Mouse (Mus musculus) induced T-regulatory cell, adult 2 months (primary cell): ENCODE data around the gene Steap4.
"Not testable (repeated sequence)": the region's sequence is repeated elsewhere in the genome, so short reads cannot be mapped to it uniquely, and the experiment has no call there.

Experiments used
- DNase-seq: peaks from one replicate; pipeline ENCODE4 v3.0.0-alpha.2; 2012; ENCODE audit warnings: low read depth

The Steap4 gene

DNA sequence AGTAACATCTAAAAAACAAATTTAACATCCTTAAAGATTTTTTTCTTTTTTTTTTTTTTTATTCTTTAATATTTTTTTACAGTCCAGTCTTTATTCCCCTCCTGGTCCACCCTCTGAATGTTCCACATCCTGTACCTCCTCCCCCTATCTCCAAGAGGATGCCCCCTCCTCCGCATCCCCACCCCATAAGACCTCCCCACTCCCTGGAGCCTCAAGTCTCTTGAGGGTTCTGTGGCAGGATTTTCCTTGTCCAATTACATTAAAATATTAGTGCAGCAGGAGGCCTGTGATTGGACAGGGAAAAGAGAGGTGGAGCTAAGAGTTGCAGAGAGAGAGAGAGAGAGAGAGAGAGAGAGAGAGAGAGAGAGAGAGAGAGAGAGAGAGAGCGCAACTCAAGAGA lies 31.4 kb downstream of the Steap4 start:
- DNase-seq = not testable (repeated sequence)

- no peak for DNase-seq
Measured at GRCm38 (mm10) chr5:7993766-7994165, 33.5 kb downstream of the Steap4 start.

- DNase-seq = no peak
Measured at GRCm38 (mm10) chr5:7995288-7995897, 35.1 kb downstream of the Steap4 start.

GRCm38 (mm10) chr5:7996401-7997044 lies 36.3 kb downstream of the Steap4 start:
- DNase-seq = peak; percentile 41

- DNase-seq = no peak
Measured at GRCm38 (mm10) chr5:7997086-7997485, 36.8 kb downstream of the Steap4 start.

- DNase-seq = no peak
Measured at GRCm38 (mm10) chr5:8000466-8000865, 40.2 kb downstream of the Steap4 start.

GRCm38 (mm10) chr5:8002827-8003226 lies 42.6 kb downstream of the Steap4 start:
- DNase-seq = no peak

GRCm38 (mm10) chr5:8013276-8013675 lies 53.0 kb downstream of the Steap4 start:
- DNase-seq = no peak
